Mouse (Mus musculus): ENCODE measurements around the gene Lingo1. TPM values are rescaled to one million over a fixed set of nuclear protein-coding genes. Genes with fewer than 3 reads are reported as not detected.

The Lingo1 gene
- polyA plus RNA-seq, 1 experiment = 6.7 TPM

DNA sequence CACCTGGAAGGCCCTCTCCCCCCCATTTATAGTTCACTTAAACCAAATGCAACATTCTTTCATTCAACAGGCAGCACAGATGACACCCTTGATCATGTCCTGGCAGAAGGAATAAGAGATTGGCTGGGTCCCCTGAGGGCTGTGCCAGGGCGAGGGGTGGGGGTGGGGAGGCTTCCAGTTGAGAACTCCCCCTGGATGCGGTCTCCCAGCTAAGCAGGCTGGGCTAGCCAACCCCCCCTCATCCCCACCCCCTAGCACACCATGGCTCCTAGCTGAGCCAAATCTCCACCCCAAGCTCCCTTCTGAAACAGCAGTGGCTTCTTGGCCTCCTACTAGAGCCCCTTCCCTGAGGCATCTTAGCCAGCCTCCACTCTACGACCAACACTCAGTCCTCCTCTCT is 133.9 kb downstream of the Lingo1 start:
- Histone ChIP-seq H3K27ac (ENCODE audit: insufficient read depth, low read length) (no peak overlapping the region), H3K4me3 (ENCODE audit: extremely low read depth, insufficient read depth, insufficient read length) (no peak overlapping the region), H3K27me3 (ENCODE audit: control insufficient read depth, insufficient read depth, low read length) (no peaks in the 10 kb centered on the region), H3K36me3 (ENCODE audit: control insufficient read depth, insufficient read depth, low read length) (no peaks in the 10 kb centered on the region), H3K4me1 (ENCODE audit: control insufficient read depth, insufficient read depth, insufficient read length) (no peaks in the 10 kb centered on the region)
- TF ChIP-seq POLR2A (IDR thresholded peaks at IDR 0.05; ENCODE audit: low read depth, low read length) = no peak
- no peak for TF ChIP-seq CTCF (IDR thresholded peaks at IDR 0.05; ENCODE audit: extremely low read depth, insufficient read depth, insufficient read length, insufficient replicate concordance)
- DNase-seq (ENCODE audit: low read depth in 1 of 2, low spot score in 2 of 2) = no peak
- WGBS = 83% methylated on average over 3 of the region's 3 CpGs

DNA sequence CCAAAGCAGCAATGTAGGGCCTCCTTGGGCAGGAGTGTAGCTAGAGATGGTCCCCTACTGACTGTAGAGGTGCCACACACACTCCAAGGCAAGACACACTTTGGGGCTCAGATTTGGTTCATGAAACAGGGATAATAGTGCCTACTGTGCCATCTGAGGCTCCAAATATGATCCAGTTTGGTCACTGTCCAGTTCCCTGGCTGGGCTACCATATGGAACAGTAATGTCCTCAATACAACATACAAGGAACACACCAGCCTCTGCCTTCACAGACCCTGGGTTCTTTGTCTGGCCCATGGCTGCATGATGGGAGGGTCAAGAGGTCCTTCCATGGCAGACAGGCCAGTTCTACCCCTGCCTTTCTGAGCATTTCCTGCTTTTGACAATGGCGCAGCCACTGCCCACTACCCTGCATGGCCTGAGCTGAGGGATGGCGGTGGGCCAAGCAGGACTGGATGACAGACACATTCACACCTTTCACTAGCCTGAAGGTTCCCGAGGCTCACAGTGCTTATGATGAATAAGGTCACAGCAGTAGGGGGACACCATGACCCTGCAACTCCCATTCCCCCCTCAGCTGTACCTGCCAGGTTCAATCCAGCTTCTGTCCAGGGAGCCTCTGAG is 134.9 kb downstream of the Lingo1 start:
- Histone ChIP-seq H3K4me1 (ENCODE audit: control insufficient read depth, insufficient read depth, insufficient read length) (no peaks in the 10 kb centered on the region), H3K36me3 (ENCODE audit: control insufficient read depth, insufficient read depth, low read length) (no peaks in the 10 kb centered on the region), H3K4me3 (ENCODE audit: extremely low read depth, insufficient read depth, insufficient read length) (no peak overlapping the region), H3K27me3 (ENCODE audit: control insufficient read depth, insufficient read depth, low read length) (no peaks in the 10 kb centered on the region), H3K27ac (ENCODE audit: insufficient read depth, low read length) (no peak overlapping the region)
- DNase-seq (ENCODE audit: low read depth in 1 of 2, low spot score in 2 of 2) = no peak
- 67% methylated on average over 3 of the region's 3 CpGs for WGBS
- TF ChIP-seq CTCF (IDR thresholded peaks at IDR 0.05; ENCODE audit: extremely low read depth, insufficient read depth, insufficient read length, insufficient replicate concordance) = no peak
- TF ChIP-seq POLR2A (IDR thresholded peaks at IDR 0.05; ENCODE audit: low read depth, low read length) = no peak

DNA sequence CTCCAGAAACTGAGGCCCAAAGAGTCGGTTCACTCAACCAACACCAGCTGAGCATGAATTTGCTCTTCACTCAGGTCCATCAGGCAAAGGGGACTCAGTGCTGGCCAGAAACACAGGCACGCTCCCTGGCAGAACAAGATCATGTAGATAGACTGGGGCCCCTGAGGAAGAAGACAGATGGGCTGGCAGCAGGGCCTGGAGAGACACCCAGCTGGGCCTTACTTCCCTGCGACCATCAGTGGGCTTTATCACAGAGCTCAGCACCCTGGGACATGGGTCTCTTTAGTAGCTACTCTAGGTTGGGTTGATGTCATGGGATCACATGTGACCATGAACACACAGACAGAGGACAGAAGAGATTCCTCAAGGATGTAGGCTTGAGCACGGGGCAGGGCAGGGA is 137.7 kb downstream of the Lingo1 start:
- no peak for TF ChIP-seq POLR2A (IDR thresholded peaks at IDR 0.05; ENCODE audit: low read depth, low read length)
- TF ChIP-seq CTCF (IDR thresholded peaks at IDR 0.05; ENCODE audit: extremely low read depth, insufficient read depth, insufficient read length, insufficient replicate concordance) = no peak
- DNase-seq (ENCODE audit: low read depth in 1 of 2, low spot score in 2 of 2) = no peak
- Histone ChIP-seq H3K4me3 (ENCODE audit: extremely low read depth, insufficient read depth, insufficient read length) (no peak overlapping the region), H3K36me3 (ENCODE audit: control insufficient read depth, insufficient read depth, low read length) (no peaks in the 10 kb centered on the region), H3K4me1 (ENCODE audit: control insufficient read depth, insufficient read depth, insufficient read length) (no peaks in the 10 kb centered on the region), H3K27ac (ENCODE audit: insufficient read depth, low read length) (no peak overlapping the region), H3K27me3 (ENCODE audit: control insufficient read depth, insufficient read depth, low read length) (no peaks in the 10 kb centered on the region)
- 88% methylated on average over 4 of the region's 4 CpGs for WGBS

DNA sequence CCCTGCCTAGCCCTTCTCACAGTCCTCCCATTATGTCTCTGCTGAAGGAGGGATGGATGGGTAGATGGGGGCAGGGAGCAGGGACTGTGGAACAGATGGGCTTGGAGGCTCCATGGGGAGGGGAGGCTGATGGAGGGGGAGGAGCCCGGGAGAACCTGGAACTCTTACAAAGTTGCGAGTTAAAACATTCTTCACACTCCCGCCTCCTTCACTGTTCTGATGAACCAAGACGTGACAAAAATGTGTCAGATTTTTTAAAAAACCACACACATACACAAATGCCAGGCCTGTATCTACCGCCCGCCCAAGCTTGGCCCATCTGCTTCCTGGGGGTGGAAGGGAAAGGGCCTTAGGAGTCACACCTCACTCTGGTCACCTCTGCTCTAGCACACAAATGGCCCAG is 138.3 kb downstream of the Lingo1 start:
- H3K27ac ChIP-seq (ENCODE audit: insufficient read depth, low read length) = no peak overlapping the region
- H3K4me3 ChIP-seq (ENCODE audit: extremely low read depth, insufficient read depth, insufficient read length) = no peak overlapping the region
- TF ChIP-seq POLR2A (IDR thresholded peaks at IDR 0.05; ENCODE audit: low read depth, low read length) (no peak), CTCF (IDR thresholded peaks at IDR 0.05; ENCODE audit: extremely low read depth, insufficient read depth, insufficient read length, insufficient replicate concordance) (no peak)
- 72% methylated on average over 6 of the region's 6 CpGs for WGBS
- H3K36me3 ChIP-seq (ENCODE audit: control insufficient read depth, insufficient read depth, low read length) = no peaks in the 10 kb centered on the region
- no peaks in the 10 kb centered on the region for H3K4me1 ChIP-seq (ENCODE audit: control insufficient read depth, insufficient read depth, insufficient read length)
- no peaks in the 10 kb centered on the region for H3K27me3 ChIP-seq (ENCODE audit: control insufficient read depth, insufficient read depth, low read length)
- no peak for DNase-seq (ENCODE audit: low read depth in 1 of 2, low spot score in 2 of 2)

DNA sequence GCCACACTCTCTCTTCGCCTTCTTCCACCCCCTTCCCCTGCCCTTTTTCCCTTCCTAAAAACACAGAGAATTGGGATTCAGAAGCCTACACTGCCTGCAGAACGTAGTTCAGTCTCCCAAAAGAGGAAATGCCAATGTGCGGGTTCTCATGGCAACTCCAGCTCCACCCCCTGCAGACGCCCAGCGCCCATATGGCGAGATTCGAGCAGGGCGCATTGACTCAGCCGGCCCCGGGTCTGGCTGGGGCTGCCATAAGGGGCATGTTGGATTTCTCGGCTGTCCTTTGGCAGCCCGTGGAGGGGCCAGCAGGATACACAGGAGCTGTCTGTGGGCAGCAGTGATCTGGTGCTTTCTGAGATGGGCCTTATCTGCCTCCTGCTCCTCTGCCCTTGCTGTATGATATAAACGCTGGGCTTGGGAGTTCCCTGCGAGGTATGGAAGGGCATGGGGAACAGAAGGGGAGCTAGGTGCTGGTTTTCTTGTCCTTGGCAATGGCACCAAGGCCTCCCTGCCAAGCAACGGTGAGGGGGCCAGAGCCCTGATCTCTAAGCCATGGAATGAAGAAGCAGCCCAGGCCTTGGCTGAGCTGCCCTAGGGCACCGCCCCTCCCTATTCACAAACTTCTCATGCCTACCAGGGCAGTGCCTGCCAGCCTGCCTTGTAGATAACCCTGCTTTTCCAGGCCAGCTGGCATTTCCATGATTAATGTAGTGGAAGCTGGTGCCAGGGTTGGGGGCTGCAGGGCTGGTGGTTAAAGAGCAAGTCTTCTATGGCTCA is 139.3 kb downstream of the Lingo1 start:
- Histone ChIP-seq H3K4me1 (ENCODE audit: control insufficient read depth, insufficient read depth, insufficient read length) (no peaks in the 10 kb centered on the region), H3K27me3 (ENCODE audit: control insufficient read depth, insufficient read depth, low read length) (no peaks in the 10 kb centered on the region), H3K36me3 (ENCODE audit: control insufficient read depth, insufficient read depth, low read length) (no peaks in the 10 kb centered on the region), H3K27ac (ENCODE audit: insufficient read depth, low read length) (no peak overlapping the region), H3K4me3 (ENCODE audit: extremely low read depth, insufficient read depth, insufficient read length) (no peak overlapping the region)
- 34% methylated on average over 16 of the region's 16 CpGs for WGBS
- TF ChIP-seq POLR2A (IDR thresholded peaks at IDR 0.05; ENCODE audit: low read depth, low read length) = no peak
- no peak for TF ChIP-seq CTCF (IDR thresholded peaks at IDR 0.05; ENCODE audit: extremely low read depth, insufficient read depth, insufficient read length, insufficient replicate concordance)
- DNase-seq (ENCODE audit: low read depth in 1 of 2, low spot score in 2 of 2) = no peak

DNA sequence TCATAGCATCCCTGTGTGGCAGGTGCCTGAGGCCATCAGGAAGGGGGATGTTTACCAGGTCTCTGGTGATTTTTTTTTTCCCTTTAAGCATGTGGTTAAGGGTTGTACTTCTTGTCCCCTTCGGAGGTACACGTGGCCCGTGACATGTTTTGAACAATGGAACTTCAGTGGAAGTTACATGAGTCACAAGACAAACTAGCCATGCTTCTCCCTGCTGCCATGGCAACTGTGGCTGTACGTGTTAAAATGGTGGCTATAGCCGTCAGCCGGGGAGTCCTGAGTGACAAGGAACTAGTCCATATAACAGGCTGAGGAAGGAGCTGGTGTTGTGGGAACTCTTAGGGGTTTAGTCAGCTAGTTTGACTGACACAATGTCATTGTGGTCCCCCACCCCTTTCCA is 141.1 kb downstream of the Lingo1 start:
- Histone ChIP-seq H3K27me3 (ENCODE audit: control insufficient read depth, insufficient read depth, low read length) (no peaks in the 10 kb centered on the region), H3K4me3 (ENCODE audit: extremely low read depth, insufficient read depth, insufficient read length) (no peak overlapping the region), H3K27ac (ENCODE audit: insufficient read depth, low read length) (no peak overlapping the region), H3K4me1 (ENCODE audit: control insufficient read depth, insufficient read depth, insufficient read length) (no peaks in the 10 kb centered on the region), H3K36me3 (ENCODE audit: control insufficient read depth, insufficient read depth, low read length) (no peaks in the 10 kb centered on the region)
- TF ChIP-seq POLR2A (IDR thresholded peaks at IDR 0.05; ENCODE audit: low read depth, low read length) = no peak
- TF ChIP-seq CTCF (IDR thresholded peaks at IDR 0.05; ENCODE audit: extremely low read depth, insufficient read depth, insufficient read length, insufficient replicate concordance) = no peak
- 47% methylated on average over 6 of the region's 6 CpGs for WGBS
- DNase-seq (ENCODE audit: low read depth in 1 of 2, low spot score in 2 of 2) = no peak

DNA sequence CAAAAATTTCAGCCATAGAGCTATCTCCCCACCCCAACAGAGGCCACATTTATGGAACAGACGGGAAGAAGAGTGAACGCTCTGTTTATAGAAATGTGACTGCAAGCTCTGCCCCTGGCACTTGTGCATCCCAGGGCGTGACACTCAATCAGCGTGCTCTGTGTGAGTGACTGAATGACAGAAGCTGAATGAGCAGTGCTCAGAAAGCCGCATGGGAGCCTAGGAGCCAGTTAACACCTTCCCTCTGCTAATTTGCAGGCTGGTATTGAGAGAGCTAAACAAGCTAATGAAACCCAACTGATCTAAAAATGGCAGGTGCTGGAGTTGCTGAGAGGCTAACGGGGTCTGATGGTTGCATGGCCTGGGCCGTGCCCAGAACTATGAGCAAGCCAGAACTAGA is 143.7 kb downstream of the Lingo1 start:
- no peak overlapping the region for H3K27ac ChIP-seq (ENCODE audit: insufficient read depth, low read length)
- H3K36me3 ChIP-seq (ENCODE audit: control insufficient read depth, insufficient read depth, low read length) = no peaks in the 10 kb centered on the region
- DNase-seq (ENCODE audit: low read depth in 1 of 2, low spot score in 2 of 2) = no peak
- H3K27me3 ChIP-seq (ENCODE audit: control insufficient read depth, insufficient read depth, low read length) = no peaks in the 10 kb centered on the region
- TF ChIP-seq POLR2A (IDR thresholded peaks at IDR 0.05; ENCODE audit: low read depth, low read length) (no peak), CTCF (IDR thresholded peaks at IDR 0.05; ENCODE audit: extremely low read depth, insufficient read depth, insufficient read length, insufficient replicate concordance) (no peak)
- no peak overlapping the region for H3K4me3 ChIP-seq (ENCODE audit: extremely low read depth, insufficient read depth, insufficient read length)
- no peaks in the 10 kb centered on the region for H3K4me1 ChIP-seq (ENCODE audit: control insufficient read depth, insufficient read depth, insufficient read length)
- WGBS = 84% methylated on average over 7 of the region's 7 CpGs

Data from spleen, adult 2 months (tissue).